Mouse (Mus musculus) brown adipose tissue, adult 24 weeks (tissue): ENCODE data around the gene Taar7f. TPM values are rescaled to one million over a fixed set of nuclear protein-coding genes. Genes with fewer than 3 reads are reported as not detected.
"Not testable (repeated sequence)": the region's sequence is repeated elsewhere in the genome, so short reads cannot be mapped to it uniquely, and the experiment has no call there.

Experiments used
- H3K27ac ChIP-seq: fragments of 200-500 bp; replicated peaks from 2 replicates; pipeline ENCODE4 v1.5.1; 2012; ENCODE audit warnings: low read depth, mild to moderate bottlenecking, low read length
- H3K4me1 ChIP-seq: fragments of 200-500 bp; 2 replicates; pipeline ENCODE4 v1.6.1; 2012; ENCODE audit warnings: low read length, mixed read lengths; ENCODE audit not compliant: control insufficient read depth, insufficient read depth, insufficient read length
- H3K4me3 ChIP-seq: fragments of 200-500 bp; 2 replicates; pipeline ENCODE4 v1.5.1; 2012; ENCODE audit warnings: low read depth, mild to moderate bottlenecking, low read length, moderate library complexity; ENCODE audit not compliant: insufficient read depth
- polyA plus RNA-seq: library from polyadenylated mRNA; stranded (reverse); fragments of >200 nt; gene quantifications from 2 replicates; pipeline ENCODE4 v1.2.4, GENCODE M21; 2012; ENCODE audit not compliant: missing spikeins, insufficient read depth, insufficient read length

Gene Taar7f
- not detected in 2 replicates for polyA plus RNA-seq

DNA sequence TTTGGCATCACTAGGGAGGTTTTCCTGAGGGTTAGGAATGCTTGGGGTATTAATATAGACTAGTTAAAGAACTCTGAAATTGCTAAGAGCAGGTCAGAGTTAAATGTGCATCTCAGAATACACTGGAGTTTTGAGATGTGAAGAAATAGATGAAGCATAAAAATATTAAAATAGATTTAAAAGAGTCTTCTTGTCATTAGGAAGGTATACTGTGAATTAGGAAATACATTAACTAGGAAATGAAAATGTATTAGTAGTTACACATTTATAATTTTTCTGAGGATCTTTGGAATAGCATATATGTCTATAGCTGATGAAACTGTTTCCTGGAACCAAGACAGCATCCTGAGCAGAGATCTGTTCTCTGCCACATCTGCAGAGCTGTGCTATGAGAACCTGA, at the start of gene Taar7f:
Taar7f (plus strand) TSS at position 301 of the 400 bp plus-strand sequence.
- Histone ChIP-seq H3K4me3 (no peak within 1 kb of the TSS), H3K4me1 (no peaks in the 10 kb centered on the region), H3K27ac (no peak within 1 kb of the TSS)

- H3K4me3 ChIP-seq: no peak within 1 kb of the TSS
- H3K27ac ChIP-seq: no peak within 1 kb of the TSS
Observed at GRCm38 (mm10) chr10:23999639-24000038, 49.7 kb upstream of the Taar7f start, which contains the start of gene Taar7b. Gene Taar7b, plus strand, starts transcription at chr10:23999939.

GRCm38 (mm10) chr10:24006442-24006841, 42.9 kb upstream of the Taar7f start:
- no peaks in the 10 kb centered on the region for H3K4me1 ChIP-seq
- H3K4me3 ChIP-seq: no peak overlapping the region
- no peak overlapping the region for H3K27ac ChIP-seq

More at GRCm38 (mm10) chr10:23999639-24000038, 49.7 kb upstream of the Taar7f start, which contains the start of gene Taar7b:
- no peaks in the 10 kb centered on the region for H3K4me1 ChIP-seq

DNA sequence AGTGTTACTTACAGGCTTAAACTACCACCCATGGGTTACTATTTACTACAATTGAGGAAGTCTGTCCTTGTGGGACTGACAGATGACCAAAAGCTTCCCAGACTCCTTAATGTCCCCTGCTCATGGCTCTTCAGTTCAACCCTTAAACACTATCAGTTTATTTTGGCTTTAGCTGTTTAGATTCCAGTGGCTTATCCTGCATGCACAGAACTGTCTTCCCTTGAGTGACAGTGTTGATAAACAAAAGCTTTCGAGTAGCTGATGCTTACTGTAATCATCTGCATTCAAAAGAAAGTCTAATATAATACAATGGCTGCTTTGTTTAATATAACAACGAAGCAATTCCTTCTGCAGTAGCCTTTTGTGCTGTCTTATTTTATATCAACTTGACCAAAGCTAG, 42.3 kb upstream of the Taar7f start:
- Histone ChIP-seq H3K4me1 (no peaks in the 10 kb centered on the region), H3K27ac (no peak overlapping the region), H3K4me3 (no peak overlapping the region)

GRCm38 (mm10) chr10:24008143-24008542, 41.2 kb upstream of the Taar7f start:
- no peaks in the 10 kb centered on the region for H3K4me1 ChIP-seq
- no peak overlapping the region for H3K27ac ChIP-seq
- no peak overlapping the region for H3K4me3 ChIP-seq

DNA sequence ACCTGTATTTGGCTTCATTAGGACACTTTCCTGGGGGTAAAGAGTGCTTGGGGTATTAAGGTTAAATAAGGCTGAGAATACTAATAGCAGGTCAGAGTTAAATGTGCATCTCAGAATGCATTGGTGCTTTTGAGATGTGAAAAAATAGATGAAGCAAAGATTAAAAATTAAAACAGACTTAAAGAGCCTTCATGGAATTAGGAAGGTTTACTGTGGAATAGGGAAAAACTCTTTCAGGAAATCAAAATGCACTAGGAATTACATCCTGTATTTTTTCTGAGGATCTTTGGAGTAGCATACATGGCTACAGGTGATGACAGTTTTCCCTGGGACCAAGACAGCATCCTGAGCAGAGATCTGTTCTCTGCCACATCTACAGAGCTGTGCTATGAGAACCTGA, 22.4 kb upstream of the Taar7f start, which contains the start of gene Taar7d:
Taar7d (plus strand) TSS at position 301 of the 400 bp plus-strand sequence.
- H3K4me3 ChIP-seq: no peak within 1 kb of the TSS
- H3K27ac ChIP-seq: no peak within 1 kb of the TSS
- H3K4me1 ChIP-seq: no peaks in the 10 kb centered on the region

- no peak overlapping the region for H3K4me3 ChIP-seq
- no peaks in the 10 kb centered on the region for H3K4me1 ChIP-seq
- H3K27ac ChIP-seq: no peak overlapping the region
Observed at GRCm38 (mm10) chr10:24031347-24031746, 18.0 kb upstream of the Taar7f start.

DNA sequence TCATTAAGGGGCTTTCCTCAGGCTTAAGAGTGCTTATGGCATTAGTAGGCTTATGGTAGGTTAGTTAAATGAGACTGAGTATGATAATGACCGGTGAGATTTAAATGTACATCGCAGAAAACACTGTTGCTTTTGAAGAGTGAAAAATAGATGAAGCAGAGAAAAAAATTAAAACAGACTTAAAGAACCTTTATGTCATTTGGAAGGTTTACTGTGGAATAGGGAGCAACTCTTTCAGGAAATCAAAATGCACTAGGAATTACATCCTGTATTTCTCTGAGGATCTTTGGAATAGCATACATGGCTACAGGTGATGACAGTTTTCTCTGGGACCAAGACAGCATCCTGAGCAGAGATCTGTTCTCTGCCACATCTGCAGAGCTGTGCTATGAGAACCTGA, 12.0 kb upstream of the Taar7f start, which contains the start of gene Taar7e:
Taar7e (plus strand) TSS at position 301 of the 400 bp plus-strand sequence.
- H3K4me1 ChIP-seq: no peaks in the 10 kb centered on the region
- H3K4me3 ChIP-seq: no peak within 1 kb of the TSS
- H3K27ac ChIP-seq: no peak within 1 kb of the TSS

DNA sequence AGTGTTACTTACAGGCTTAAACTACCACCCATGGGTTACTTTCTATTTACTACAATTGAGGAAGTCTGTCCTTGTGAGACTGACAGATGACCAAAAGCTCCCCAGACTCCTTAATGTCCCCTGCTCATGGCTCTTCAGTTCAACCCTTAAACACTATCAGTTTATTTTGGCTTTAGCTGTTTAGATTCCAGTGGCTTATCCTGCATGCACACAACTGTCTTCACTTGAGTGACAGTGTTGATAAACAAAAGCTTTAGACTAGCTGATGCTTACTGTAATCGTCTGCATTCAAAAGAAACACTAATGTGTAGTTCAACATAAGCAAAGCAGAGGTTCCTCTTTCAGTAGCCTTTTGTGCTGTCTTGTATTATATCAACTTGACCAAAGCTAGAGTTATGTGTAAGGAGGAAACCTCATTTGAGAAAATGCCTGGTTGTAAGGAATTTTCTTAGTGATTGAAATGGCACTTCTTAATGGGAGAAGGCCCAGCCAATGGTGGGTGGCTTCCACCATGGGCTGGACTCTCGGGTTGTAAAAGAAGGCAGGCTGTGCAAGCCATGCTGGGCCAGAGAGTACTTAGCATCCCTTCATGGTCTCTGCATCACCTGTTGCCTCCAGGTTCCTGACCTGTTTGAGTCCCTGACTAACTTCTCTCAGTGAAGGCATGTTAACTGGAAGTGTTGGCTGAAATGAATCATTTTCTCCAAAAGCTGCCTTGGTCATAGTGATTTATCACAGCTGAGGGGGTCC, 9.0 kb upstream of the Taar7f start:
- Histone ChIP-seq H3K27ac (no peak overlapping the region), H3K4me3 (no peak overlapping the region), H3K4me1 (no peaks in the 10 kb centered on the region)

DNA sequence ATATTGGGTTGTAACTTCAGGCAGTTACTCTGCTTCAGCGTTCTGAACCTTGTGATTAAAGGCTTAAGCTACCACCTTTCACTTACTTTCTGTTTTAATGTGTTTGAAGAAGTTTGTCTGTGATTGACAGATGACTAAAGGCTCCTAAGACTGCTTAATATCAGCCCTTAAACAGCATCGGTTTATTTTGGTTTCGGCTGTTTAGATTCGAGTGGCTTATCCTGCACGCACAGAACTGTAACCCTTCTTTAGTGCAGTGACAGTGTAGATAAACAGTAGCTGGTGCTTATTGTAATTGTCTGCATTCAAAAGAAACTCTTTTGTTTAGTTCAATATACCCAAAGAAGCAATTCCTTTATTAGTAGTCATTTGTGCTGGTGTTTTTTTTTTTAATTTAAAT, 2.7 kb downstream of the Taar7f start:
- H3K4me3 ChIP-seq: no peak overlapping the region
- no peaks in the 10 kb centered on the region for H3K4me1 ChIP-seq
- H3K27ac ChIP-seq: no peak overlapping the region

GRCm38 (mm10) chr10:24058986-24059385, 9.7 kb downstream of the Taar7f start:
- Histone ChIP-seq H3K27ac (no peak overlapping the region), H3K4me1 (no peaks in the 10 kb centered on the region), H3K4me3 (no peak overlapping the region)

DNA sequence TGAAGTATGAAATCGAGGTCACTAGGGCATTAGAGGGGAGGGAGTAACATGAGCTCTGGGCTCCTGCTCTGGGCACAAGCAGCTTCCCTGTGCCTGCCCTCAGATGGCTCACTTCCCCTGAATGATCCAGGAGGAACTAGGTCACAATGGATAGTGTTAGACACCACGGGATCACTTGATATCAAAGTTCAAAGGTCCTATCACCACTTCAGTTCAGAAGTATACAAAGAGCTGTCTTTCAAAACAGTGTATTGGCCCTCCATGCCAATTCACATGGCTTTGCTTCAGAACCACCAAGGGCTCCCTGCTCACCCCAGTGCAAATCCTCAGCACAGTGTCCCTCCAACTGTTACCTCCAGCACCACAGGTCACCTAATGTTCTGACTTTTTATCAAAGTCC, 25.4 kb downstream of the Taar7f start:
- H3K4me3 ChIP-seq, H3K27ac ChIP-seq: not testable (repeated sequence)

DNA sequence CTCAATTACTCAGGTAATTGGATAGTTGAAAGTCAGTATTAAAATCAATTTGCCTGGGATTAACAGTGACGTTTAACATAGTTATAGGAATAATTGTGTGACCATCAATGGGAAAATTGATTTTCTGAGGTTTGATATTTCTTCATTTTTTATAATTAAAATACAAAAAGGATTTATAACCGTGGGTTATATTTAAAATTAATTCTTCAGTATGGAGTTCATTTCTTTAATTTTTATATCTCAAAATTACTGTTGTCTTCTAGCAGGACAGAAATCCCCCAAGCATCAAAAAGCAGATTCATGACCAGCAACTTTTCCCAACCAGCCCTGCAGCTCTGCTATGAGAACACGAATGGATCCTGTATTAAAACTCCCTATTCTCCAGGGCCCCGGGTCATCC, 26.9 kb downstream of the Taar7f start, which contains the start of gene Taar8a:
Taar8a (plus strand) TSS at position 301 of the 400 bp plus-strand sequence.
- H3K4me1 ChIP-seq, H3K27ac ChIP-seq, H3K4me3 ChIP-seq: not testable (repeated sequence)

More for the DNA sequence above, 25.4 kb downstream of the Taar7f start:
- H3K4me1 ChIP-seq: not testable (repeated sequence)

DNA sequence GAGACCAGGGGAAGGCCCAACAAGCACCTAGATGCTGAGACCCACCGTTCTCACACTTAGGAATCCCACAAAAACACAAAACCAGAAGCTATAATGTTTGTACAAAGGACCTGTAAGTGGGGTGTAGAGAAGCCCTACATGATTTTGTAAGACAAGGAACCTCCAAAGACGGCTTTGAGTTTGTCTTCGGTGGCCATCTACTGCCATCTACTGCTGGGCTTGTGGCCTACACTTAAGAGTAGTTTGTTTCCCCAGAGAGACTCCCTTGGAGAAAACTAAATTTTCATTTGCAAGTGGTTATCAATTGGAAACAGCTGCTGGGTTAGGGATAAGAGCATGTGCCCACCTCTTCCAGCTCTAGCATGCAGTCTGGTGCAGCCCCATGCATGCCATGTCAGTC, 30.9 kb downstream of the Taar7f start:
- H3K4me3 ChIP-seq: no peak overlapping the region
- H3K4me1 ChIP-seq: no peaks in the 10 kb centered on the region
- no peak overlapping the region for H3K27ac ChIP-seq

- no peaks in the 10 kb centered on the region for H3K4me1 ChIP-seq
Observed at GRCm38 (mm10) chr10:24085936-24086335, 36.6 kb downstream of the Taar7f start.

GRCm38 (mm10) chr10:24086555-24086954, 37.2 kb downstream of the Taar7f start:
- Histone ChIP-seq H3K4me1 (no peaks in the 10 kb centered on the region), H3K27ac (no peak overlapping the region), H3K4me3 (no peak overlapping the region)

More at GRCm38 (mm10) chr10:24085936-24086335, 36.6 kb downstream of the Taar7f start:
- Histone ChIP-seq H3K4me3 (no peak overlapping the region), H3K27ac (no peak overlapping the region)
